Mouse (Mus musculus): Measurements from ENCODE around the gene Col19a1. TPM values are rescaled to one million over a fixed set of nuclear protein-coding genes. Genes with fewer than 3 reads are reported as not detected.

Col19a1 gene
- total RNA-seq, 2 experiments from 2014 or later = 0.18 to 0.33 TPM

GRCm38 (mm10) chr1:24310847-24311246, 276.4 kb downstream of the Col19a1 start:
- no peak for DNase-seq

DNA sequence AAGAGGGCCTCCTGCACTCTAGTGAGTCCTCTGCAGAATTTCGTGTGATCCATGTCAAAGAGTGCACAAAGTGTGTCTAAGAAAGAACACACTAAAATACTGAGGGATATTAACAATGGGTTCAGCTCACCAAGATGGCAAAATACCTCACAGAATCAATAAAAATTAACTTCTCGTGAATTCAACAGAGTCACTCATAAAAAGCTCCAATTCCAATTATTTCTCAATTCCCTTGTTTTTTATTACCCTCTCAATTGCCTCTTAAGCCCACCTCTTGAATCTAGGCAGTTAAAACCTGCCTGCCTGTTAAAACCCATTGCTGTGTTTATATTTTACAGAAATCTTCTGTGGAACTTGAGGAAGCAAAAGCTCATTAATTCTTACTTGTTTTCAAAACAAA, 277.1 kb downstream of the Col19a1 start:
- DNase-seq = no peak

GRCm38 (mm10) chr1:24303077-24303476, 284.2 kb downstream of the Col19a1 start:
- DNase-seq = no peak

- DNase-seq = peak; percentile 64
Measured at GRCm38 (mm10) chr1:24302674-24303073, 284.6 kb downstream of the Col19a1 start.

- DNase-seq = no peak
Measured at GRCm38 (mm10) chr1:24300700-24301099, 286.6 kb downstream of the Col19a1 start.

DNA sequence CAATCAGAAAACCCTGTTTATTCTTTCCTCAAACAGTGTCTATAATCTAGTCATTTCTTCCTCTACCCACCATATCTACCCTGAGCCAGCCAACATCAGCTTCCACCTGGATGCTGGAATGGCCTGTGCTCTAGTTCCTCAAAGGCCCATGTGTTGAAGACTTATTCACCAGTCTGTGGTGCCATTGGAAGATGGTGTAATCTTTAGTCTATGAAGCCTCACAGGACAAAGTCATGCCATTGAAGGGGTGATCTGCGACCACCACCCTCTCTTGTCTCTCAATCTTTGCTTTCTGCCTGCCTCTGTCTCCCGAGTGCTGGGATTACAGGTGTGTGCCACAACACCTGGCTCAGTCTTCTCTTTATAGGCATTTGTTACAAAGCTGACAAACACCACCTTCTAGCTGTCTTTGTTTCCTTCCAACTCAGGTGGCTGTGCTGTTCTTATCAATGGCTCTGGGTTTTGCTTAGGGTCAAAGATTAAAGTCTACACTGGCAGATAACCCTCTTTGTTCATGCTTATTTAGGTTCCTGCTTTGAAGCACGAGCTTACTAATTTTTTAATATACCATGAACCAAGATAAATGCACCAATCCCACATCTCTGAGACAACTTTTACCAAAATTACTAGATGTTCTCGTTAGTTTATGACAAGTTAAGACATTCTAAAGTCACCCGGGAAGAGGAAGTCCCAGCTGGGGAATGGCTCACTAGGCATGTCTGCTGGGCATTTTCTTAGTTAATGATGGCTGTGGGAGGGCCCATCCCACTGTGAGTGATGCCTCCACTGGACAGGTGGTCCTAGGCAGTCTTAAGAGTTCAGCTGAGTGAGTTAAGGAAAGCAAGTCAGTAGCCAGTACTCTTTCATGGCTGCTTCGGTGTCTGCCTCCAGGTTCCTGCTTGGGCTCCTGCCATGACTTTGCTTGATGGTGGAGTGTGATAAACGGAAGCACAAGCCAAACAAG, 292.0 kb downstream of the Col19a1 start:
- DNase-seq = no peak

- DNase-seq = no peak
Measured at GRCm38 (mm10) chr1:24292515-24292914, 294.8 kb downstream of the Col19a1 start.

DNA sequence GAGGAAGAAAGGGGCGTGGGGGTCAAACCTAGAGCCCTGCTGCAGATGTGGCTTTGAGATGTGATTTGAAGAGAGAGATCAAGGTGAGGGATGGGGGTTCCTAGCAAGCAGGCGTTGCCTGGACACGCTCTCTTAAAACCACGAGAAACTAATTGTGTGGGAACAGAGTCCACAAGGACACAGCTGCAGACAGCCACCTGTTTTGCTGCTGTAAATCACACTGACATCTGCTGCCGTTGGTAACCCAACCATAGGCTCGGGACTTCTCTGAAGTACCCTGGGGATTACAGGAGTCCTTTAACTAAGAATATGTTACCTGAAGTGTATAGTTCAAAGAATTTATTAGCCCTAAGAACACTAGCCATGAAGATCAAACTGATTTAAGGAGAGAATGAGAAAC, 300.9 kb downstream of the Col19a1 start:
- DNase-seq = no peak

GRCm38 (mm10) chr1:24267022-24267421, 320.2 kb downstream of the Col19a1 start:
- DNase-seq = no peak

GRCm38 (mm10) chr1:24261181-24261580, 326.1 kb downstream of the Col19a1 start:
- no peak for DNase-seq

DNA sequence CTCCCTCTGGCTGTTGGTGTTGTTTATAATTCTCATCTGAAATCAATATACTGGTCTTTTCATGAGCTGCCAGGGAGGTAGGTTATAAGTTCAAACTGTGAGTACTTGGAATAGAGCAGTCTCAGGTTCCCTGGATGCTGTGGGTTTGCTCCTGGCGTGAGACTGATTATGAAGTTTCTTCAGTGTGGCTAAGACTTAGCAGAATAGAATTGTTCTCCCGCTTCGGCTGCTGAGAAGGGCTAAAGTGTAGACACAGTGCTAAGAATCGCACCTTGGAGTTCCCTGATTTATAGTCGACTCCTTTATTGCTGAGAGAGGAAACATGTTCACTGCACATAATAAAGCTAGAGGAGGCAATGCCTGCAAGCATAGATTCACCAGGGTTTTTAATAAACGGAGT, 327.9 kb downstream of the Col19a1 start:
- DNase-seq = no peak

DNA sequence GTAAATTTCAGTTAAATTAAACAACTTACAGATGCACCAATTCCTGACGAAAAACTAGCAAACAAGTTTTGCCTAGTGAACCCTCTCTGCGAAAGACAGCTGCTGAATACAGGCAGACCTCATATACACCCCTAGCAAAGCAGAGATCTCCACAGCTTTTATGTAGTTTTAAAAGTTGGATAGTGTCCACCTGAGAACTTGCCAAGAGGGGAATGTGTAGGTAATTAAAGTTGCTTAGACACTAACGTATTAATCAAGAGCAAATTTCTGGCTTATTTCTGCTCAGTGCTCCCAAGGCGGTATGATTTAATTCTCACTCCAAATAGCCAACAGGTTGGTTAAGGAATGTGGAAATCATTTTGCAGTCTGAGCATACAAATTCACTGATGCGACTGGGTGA, 329.3 kb downstream of the Col19a1 start:
- DNase-seq = no peak

- peak; percentile 26 for DNase-seq
Measured at GRCm38 (mm10) chr1:24249105-24249664, 338.1 kb downstream of the Col19a1 start.

- no peak for DNase-seq
Measured at GRCm38 (mm10) chr1:24248294-24249104, 338.8 kb downstream of the Col19a1 start.

DNA sequence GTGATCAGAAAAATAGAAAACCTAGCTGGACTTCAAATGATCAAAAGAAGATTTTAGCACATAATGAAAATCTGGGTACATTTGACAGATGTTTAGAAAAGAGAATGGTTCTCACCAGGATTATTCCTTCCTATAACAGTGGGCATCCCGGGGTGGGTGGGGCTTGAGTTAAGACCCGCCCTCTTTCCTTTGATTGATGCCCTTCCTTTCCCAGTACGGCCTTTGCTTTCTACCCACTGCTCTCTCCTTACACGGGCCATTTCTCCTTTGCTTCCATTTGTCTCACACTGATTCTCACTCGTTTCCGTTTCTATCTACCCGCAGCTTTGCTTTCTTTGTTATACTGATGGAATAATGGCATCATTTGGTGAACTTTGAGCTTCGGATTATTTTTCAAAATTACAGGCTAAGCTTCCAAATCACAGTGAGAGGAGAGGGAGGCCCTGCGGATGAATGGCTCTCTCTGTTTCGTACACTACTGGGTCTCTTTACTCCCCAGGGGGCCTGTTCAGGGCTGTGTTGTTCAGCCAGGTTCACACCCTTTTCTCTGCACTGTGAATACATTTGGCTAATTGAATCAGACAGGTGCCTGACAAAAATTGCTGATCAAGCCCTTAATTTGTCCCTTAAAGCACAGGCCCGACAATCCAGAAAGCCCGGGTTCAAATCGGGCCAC, 341.4 kb downstream of the Col19a1 start:
- no peak for DNase-seq

- no peak for DNase-seq
Measured at GRCm38 (mm10) chr1:24244931-24245330, 342.3 kb downstream of the Col19a1 start.

- no peak for DNase-seq
Measured at GRCm38 (mm10) chr1:24240039-24240691, 347.1 kb downstream of the Col19a1 start.

GRCm38 (mm10) chr1:24236330-24236729, 350.9 kb downstream of the Col19a1 start:
- no peak for DNase-seq

DNA sequence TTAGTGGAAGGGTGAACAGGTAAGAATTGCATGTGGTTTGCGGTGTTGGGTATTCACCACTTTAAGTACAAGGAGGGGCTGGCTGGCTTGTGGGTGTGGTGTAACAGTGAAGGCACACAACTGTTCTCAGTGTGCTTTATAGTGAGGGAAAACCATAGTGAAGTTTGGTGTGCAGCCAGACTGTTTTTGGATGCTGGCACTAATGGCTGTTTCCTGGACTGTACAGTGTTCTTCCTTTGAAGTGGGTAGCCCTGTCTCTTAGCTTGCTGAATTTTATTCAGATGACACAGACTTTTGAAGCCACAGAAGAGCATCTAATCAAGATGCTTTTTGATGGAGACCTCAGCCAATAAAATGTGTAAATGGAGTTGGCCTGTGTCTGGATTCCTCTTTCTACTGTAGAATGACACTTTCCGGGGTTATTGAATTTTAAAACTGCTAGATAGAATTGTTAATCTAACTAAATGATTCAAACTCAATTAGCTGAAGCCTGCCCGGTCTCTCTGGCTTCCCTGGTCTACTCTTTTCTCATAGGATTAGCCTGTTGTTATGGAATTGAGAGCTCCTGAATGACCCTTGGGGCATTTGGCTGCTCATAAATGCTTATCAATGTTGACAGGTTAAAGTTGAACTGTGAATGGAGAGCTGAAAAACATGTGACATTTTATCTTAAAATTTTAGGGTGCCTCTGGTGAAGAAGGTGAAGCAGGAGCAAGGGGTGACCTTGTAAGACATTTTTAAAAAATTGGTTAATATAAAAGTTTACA, 355.6 kb downstream of the Col19a1 start:
- DNase-seq = no peak

DNA sequence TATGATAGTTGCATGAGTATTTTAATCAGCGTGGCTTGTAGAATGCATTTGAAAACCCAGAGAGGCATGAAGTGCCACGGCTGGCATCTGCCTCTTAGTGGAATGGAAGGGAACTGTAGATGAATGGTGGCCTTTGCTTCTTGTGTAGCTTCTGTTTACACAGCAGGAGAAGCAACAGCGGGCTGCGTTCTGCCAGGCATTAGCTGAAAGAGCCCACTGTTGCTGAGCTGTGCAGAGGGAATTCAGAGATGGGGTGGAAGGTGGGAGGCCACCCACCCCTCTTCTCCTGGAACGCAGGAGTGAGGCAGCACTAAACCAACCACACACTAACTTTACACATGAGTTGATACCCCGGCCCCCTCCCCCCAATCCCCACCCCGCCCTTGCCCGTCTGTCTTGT, 356.8 kb downstream of the Col19a1 start:
- no peak for DNase-seq

GRCm38 (mm10) chr1:24229552-24229951, 357.7 kb downstream of the Col19a1 start:
- no peak for DNase-seq

Measured in adrenal gland, postnatal 10 days (tissue).